Mouse (Mus musculus) hindbrain, embryonic 14.5 days (tissue): ENCODE results near the gene Cd96. TPM values are rescaled to one million over a fixed set of nuclear protein-coding genes. Genes with fewer than 3 reads are reported as not detected.

ENCODE experiments used
- ATAC-seq: fragments of 200-750 bp; cut with Nextera tagmentation; 2 replicates; pipeline ENCODE4 v1.8.0; 2017; ENCODE audit warnings: moderate number of reproducible peaks, mild to moderate bottlenecking, moderate TSS enrichment, moderate library complexity; ENCODE audit not compliant: low FRiP score
- DNase-seq: peaks from one replicate; pipeline ENCODE4 v3.0.0-alpha.2; 2015; ENCODE audit warnings: low spot score
- H3K27ac ChIP-seq: fragments of 300-500 bp; sonication (generic); 2 replicates; pipeline ENCODE4 v1.5.1; 2014; ENCODE audit warnings: mild to moderate bottlenecking, moderate library complexity
- H3K27me3 ChIP-seq: fragments of 300-500 bp; sonication (generic); 2 replicates; pipeline ENCODE4 v1.6.1; 2014; ENCODE audit warnings: mild to moderate bottlenecking, low read length, mixed read lengths; ENCODE audit not compliant: control insufficient read depth, insufficient read depth
- H3K36me3 ChIP-seq: fragments of 300-500 bp; sonication (generic); replicated peaks from 2 replicates; pipeline ENCODE4 v1.6.1; 2014; ENCODE audit not compliant: control insufficient read depth, insufficient read depth
- H3K4me1 ChIP-seq: fragments of 300-500 bp; sonication (generic); replicated peaks from 2 replicates; pipeline ENCODE4 v1.6.1; 2014; ENCODE audit warnings: antibody characterized with exemption, low read length, mixed read lengths; ENCODE audit not compliant: control insufficient read depth, insufficient read depth
- H3K4me2 ChIP-seq: fragments of 300-500 bp; sonication (generic); replicated peaks from 2 replicates; pipeline ENCODE4 v1.6.1; 2014; ENCODE audit warnings: mild to moderate bottlenecking, moderate library complexity
- H3K4me3 ChIP-seq: fragments of 300-500 bp; sonication (generic); replicated peaks from 2 replicates; pipeline ENCODE4 v1.5.1; 2014; ENCODE audit warnings: mild to moderate bottlenecking, low read length
- H3K9ac ChIP-seq: fragments of 300-500 bp; sonication (generic); 2 replicates; pipeline ENCODE4 v1.6.1; 2014
- H3K9me3 ChIP-seq: fragments of 300-500 bp; sonication (generic); 2 replicates; pipeline ENCODE4 v1.6.1; 2016; ENCODE audit warnings: low read length; ENCODE audit not compliant: control insufficient read depth
- WGBS: fragments of 180-500 bp; shearing (Covaris S2); extraction: QIAGEN DNeasy Blood & Tissue Kit; methylation state at CpG from one replicate; pipeline ENCODE4 v1.1.7; 2014; 5-methylcytosine and 5-hydroxymethylcytosine counted together
- polyA plus RNA-seq: library from polyadenylated mRNA; unstranded; fragments of >200 nt; fragmentation: Nextera tagmentation; extraction: Ambion mirVana; gene quantifications from 2 replicates; pipeline ENCODE4 v1.2.1, GENCODE M21; 2014

Gene Cd96
- polyA plus RNA-seq, 1 experiment from 2014 or later = not detected

DNA sequence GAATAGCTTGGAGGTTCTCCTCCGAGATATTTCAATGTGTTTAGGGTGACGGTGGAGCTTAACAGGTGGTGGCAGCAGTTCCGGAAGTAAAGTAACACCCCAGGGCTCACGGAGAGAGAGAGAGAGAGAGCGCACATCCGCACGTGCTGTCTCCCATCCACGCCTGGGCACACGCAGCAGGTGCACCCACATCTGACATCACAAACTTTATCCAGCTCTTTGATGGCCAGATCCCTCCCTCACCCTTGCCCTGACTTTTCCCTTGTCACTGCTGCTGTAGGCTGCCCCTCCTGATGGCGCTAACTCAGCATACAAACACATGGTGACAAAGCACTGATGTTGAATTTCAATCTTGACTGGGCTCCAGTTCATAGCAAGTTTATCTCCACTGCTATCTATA is 113.8 kb downstream of the Cd96 start:
- ATAC-seq (no peak), DNase-seq (no peak)
- no peak overlapping the region for H3K27ac ChIP-seq
- WGBS = 86% methylated on average over 10 of the region's 10 CpGs
- no peak overlapping the region for H3K4me3 ChIP-seq
- H3K9ac ChIP-seq = no peak overlapping the region
- H3K27me3 ChIP-seq = no peaks in the 10 kb centered on the region
- H3K4me2 ChIP-seq = no peak overlapping the region
- no peaks in the 10 kb centered on the region for H3K9me3 ChIP-seq
- no peaks in the 10 kb centered on the region for H3K36me3 ChIP-seq
- peaks cover 29% of the 10 kb centered on the region; the same call in 1 of the 2 replicates for H3K4me1 ChIP-seq

GRCm38 (mm10) chr16:46001550-46002166 is 118.4 kb downstream of the Cd96 start:
- Histone ChIP-seq H3K9me3 (no peaks in the 10 kb centered on the region), H3K4me1 (0 out of 2 replicates have a peak, but pooled peaks cover 4% of the 10 kb centered on the region), H3K27ac (no peak overlapping the region), H3K36me3 (no peaks in the 10 kb centered on the region), H3K9ac (no peak overlapping the region), H3K27me3 (no peaks in the 10 kb centered on the region), H3K4me2 (no peak overlapping the region), H3K4me3 (no peak overlapping the region)
- 90% methylated on average over 10 of the region's 10 CpGs for WGBS
- ATAC-seq (no peak), DNase-seq (no peak)

- H3K4me3 ChIP-seq = no peak overlapping the region
- no peaks in the 10 kb centered on the region for H3K9me3 ChIP-seq
- H3K27me3 ChIP-seq = no peaks in the 10 kb centered on the region
- 0 out of 2 replicates have a peak, but pooled peaks cover 4% of the 10 kb centered on the region for H3K4me1 ChIP-seq
- H3K36me3 ChIP-seq = no peaks in the 10 kb centered on the region
- ATAC-seq (no peak), DNase-seq (no peak)
- 73% methylated on average over 3 of the region's 3 CpGs for WGBS
- H3K9ac ChIP-seq = no peak overlapping the region
- H3K4me2 ChIP-seq = no peak overlapping the region
- H3K27ac ChIP-seq = no peak overlapping the region
Observed at GRCm38 (mm10) chr16:46000976-46001375, 119.1 kb downstream of the Cd96 start.

DNA sequence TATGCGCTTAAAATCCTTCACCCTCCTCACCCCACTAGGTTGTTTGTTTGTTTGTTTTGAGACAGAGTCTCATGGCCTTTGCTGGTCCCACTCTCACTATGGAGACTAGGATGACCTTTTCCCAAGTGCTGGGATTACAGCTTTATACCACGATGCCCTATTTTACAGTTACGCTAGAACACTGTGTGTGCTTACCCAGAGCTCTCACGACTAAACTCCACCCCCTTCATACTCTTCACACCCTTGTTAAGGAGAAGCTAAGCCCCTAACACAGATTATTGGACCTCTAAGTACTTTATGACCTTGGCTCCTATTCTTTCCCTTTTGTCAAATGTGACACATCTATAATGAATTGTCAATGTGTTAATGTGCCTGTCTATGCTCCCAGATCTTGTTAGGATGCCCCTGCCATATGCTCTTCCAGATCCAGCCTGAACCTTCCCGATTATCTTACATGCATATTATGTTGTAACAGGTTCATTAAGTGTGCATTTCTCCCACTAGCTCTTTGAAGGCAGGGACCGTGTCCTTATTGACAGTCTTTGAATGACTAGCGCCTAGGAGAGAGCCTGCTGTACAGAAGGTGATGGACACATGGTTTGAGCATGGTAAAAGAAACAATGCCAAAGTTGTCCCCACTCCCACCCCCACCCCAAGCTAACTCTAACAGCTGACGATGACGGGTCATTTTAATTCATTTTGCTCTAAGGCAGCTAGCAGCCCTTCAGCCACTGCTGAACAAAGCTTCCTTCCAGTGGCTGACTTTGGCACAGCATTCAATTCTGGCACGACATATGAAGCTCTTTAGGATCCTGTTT is 120.5 kb downstream of the Cd96 start:
- Histone ChIP-seq H3K4me2 (no peak overlapping the region), H3K4me3 (no peak overlapping the region), H3K9ac (no peak overlapping the region), H3K27me3 (no peaks in the 10 kb centered on the region), H3K27ac (no peak overlapping the region), H3K36me3 (no peaks in the 10 kb centered on the region), H3K4me1 (0 out of 2 replicates have a peak, but pooled peaks cover 4% of the 10 kb centered on the region), H3K9me3 (no peaks in the 10 kb centered on the region)
- ATAC-seq = peak; percentile 79; the same call in 1 of the 2 replicates
- WGBS = 32% methylated on average over 10 of the region's 10 CpGs
- DNase-seq = peak; percentile 27

DNA sequence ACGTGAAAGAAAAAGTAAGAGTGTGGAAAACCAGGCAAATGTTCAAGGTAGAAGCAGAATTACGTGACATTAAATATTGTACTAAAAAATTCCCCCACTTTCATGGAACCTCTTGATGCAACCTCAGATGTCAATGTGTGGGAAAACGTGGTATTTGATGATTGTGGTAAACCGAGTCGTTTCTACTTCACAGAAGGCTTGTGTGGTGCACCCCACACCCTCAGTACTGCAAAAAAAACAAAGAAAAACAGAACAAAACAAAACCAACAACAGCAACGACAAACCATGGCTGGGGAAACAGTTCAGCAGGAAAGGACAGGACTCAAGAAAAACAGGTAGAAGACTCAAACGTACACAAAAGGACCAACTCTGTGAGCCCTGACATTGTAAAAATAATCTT is 121.8 kb downstream of the Cd96 start:
- Histone ChIP-seq H3K9ac (no peak overlapping the region), H3K27ac (no peak overlapping the region), H3K36me3 (no peaks in the 10 kb centered on the region), H3K9me3 (no peaks in the 10 kb centered on the region), H3K27me3 (no peaks in the 10 kb centered on the region), H3K4me1 (0 out of 2 replicates have a peak, but pooled peaks cover 4% of the 10 kb centered on the region), H3K4me3 (no peak overlapping the region), H3K4me2 (no peak overlapping the region)
- ATAC-seq = no peak
- WGBS = 81% methylated on average over 7 of the region's 7 CpGs
- DNase-seq = no peak

DNA sequence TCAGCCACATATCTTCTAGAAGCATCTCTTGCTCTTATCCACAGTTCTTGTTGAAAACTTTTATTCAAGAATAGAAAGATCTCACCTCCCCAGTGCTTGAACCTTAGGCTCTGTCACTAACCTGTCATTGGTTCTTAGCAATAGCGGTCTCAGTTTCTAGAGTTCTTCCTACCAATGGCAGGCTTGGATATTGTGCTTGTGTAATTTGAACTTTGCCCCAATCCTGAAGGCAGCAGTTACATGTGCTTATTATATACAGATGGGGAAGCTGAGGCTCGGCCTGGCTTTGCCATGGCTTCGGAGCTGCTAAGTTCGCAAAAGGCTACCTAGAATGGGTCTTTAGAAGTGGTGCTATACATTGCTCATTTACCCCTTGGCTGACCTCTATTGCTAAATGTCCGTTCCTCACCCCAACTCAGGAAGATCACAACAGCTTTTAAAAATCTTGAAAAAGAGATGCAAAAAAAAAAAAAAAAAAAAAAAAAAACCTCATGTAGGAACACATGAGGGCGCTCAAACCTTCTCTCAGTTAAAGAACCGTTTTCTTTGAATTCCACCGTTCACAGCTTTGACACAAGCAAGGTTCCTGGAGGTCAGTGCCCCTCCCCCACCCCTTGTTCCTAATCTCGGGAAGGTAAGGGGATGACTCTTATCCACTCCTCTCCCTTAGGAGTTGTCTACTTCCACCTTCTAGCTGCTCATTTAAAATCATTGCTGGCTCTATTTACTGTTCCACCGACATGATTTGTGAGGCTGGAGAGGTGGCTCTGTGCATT is 129.0 kb downstream of the Cd96 start:
- 46% methylated on average over 10 of the region's 10 CpGs for WGBS
- Histone ChIP-seq H3K36me3 (no peaks in the 10 kb centered on the region), H3K27me3 (no peaks in the 10 kb centered on the region), H3K9ac (no peak overlapping the region), H3K4me1 (no peaks in the 10 kb centered on the region), H3K27ac (no peak overlapping the region), H3K9me3 (no peaks in the 10 kb centered on the region), H3K4me2 (no peak overlapping the region), H3K4me3 (no peak overlapping the region)
- DNase-seq = peak; percentile 40
- ATAC-seq = no peak

DNA sequence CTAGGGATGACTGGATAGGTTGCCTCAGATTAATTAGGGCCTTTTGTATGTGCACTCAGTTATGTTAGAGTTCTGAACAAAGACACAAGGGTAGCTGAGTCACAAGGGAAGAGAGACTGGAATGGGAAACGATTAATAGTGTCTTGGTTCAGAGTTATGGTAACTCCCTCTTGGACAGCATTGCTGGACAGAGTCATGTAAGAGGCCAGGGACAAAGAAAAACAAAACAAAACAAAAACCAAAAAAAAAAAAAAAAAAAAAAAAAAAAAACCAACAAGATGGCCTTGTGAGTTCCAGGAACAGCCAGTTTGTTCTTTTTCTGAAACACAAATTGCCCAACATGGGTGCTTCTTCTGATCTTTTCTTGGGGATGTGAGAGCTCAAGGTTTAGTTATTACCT is 133.8 kb downstream of the Cd96 start:
- Histone ChIP-seq H3K27ac (no peak overlapping the region), H3K4me1 (no peaks in the 10 kb centered on the region; the same call in 1 of the 2 replicates), H3K4me3 (no peak overlapping the region), H3K9me3 (no peaks in the 10 kb centered on the region), H3K9ac (no peak overlapping the region), H3K4me2 (no peak overlapping the region), H3K27me3 (no peaks in the 10 kb centered on the region), H3K36me3 (no peaks in the 10 kb centered on the region)
- 56% methylated on average over 1 of the region's 1 CpGs for WGBS
- DNase-seq (no peak), ATAC-seq (no peak)
